In genomic region chr19:25431909-25432308, GRCm38 (mm10) we compare ENCODE assay signal across 28 mouse cellular contexts.
"Had no signal": no experiment of that assay in that cellular context is flagged by ENCODE, and none has a peak within 500 bp of the region (broad histone marks: within the 10 kb centered on the region; RNA-seq: fewer than 3 reads in every experiment).

No protein-coding gene starts in this region.

- H3K4me1 ChIP-seq: midbrain, embryonic 12.5 days; midbrain, embryonic 13.5 days; midbrain, embryonic 15.5 days had no signal

- DNase-seq: left cerebral cortex, postnatal 4 days; liver; liver, embryonic 13.5 days; liver, postnatal 0 days; lung, adult 18-20 months; lung, adult 2 months; lung, embryonic 14.5 days; lung, postnatal 10 days; lung, postnatal 14 days; lung, postnatal 36 days; lung, postnatal 4 days; midbrain, embryonic 14.5 days had no signal

- H3K9ac ChIP-seq: limb, embryonic 12.5 days; limb, embryonic 13.5 days; limb, embryonic 15.5 days; liver, embryonic 12.5 days; liver, embryonic 13.5 days; liver, embryonic 14.5 days; liver, embryonic 15.5 days; liver, postnatal 0 days; lung, embryonic 14.5 days; lung, embryonic 15.5 days; midbrain, embryonic 12.5 days; midbrain, embryonic 13.5 days; midbrain, embryonic 15.5 days; neural tube, embryonic 12.5 days had no signal

- H3K36me3 ChIP-seq: midbrain, embryonic 13.5 days; midbrain, embryonic 15.5 days had no signal

- H3K27me3 ChIP-seq: limb, embryonic 12.5 days; limb, embryonic 13.5 days; limb, embryonic 15.5 days; liver, embryonic 12.5 days; liver, embryonic 13.5 days; liver, embryonic 15.5 days; midbrain, embryonic 12.5 days; midbrain, embryonic 13.5 days; midbrain, embryonic 15.5 days; neural tube, embryonic 12.5 days had no signal

- H3K27ac ChIP-seq: limb, embryonic 10.5 days; limb, embryonic 12.5 days; limb, embryonic 13.5 days; limb, embryonic 15.5 days; liver, embryonic 12.5 days; liver, embryonic 13.5 days; liver, embryonic 14.5 days; liver, embryonic 15.5 days; lung, embryonic 15.5 days; macrophage; midbrain, embryonic 10.5 days; midbrain, embryonic 12.5 days; midbrain, embryonic 13.5 days; midbrain, embryonic 15.5 days; neural tube, embryonic 12.5 days had no signal

- H3K4me3 ChIP-seq: limb, embryonic 10.5 days; limb, embryonic 12.5 days; limb, embryonic 13.5 days; limb, embryonic 15.5 days; liver, embryonic 12.5 days; liver, embryonic 13.5 days; liver, embryonic 15.5 days; lung, embryonic 15.5 days; megakaryocyte, embryonic 14.5 days; midbrain, embryonic 10.5 days; midbrain, embryonic 12.5 days; midbrain, embryonic 13.5 days; midbrain, embryonic 15.5 days; myocyte; neural tube, embryonic 12.5 days had no signal
